Mouse (Mus musculus): ENCODE results near the gene Dhx16. TPM values are rescaled to one million over a fixed set of nuclear protein-coding genes. Genes with fewer than 3 reads are reported as not detected.
A peak's percentile ranks its signal among the peaks of the same experiment; 100 is the strongest.

The Dhx16 gene
- total and polyA plus RNA-seq, 3 experiments: 79.2 to 101 TPM; not detected in 1

DNA sequence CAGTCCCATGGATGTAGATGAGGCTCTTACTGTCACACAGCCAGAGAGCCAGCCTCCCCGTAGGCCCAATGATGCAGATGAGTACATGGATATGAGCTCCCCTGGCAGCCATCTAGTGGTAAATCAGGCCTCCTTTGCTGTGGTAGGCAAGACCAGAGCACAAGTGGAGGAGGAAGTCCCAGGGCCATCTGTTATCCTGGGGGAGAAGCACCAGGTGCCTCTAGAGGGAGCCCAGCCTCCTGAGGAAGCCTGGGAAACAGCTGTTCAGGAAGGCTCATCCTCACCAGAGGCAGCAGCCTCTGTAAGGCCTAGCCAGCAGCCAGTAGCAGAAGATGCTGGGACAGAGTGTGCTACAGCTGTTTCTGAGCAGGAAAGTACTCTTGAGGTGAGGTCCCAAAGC, 31.5 kb upstream of the Dhx16 start:
- DNase-seq (ENCODE audit: low read depth, low spot score): peak; percentile 34
- Histone ChIP-seq H3K27ac (ENCODE audit: control insufficient read depth, low read depth, low read length) (no peak overlapping the region), H3K4me1 (ENCODE audit: control insufficient read depth in 1 of 2, insufficient read depth in 2 of 2, low read length in 2 of 2) (peaks cover 27 to 31% of the 10 kb centered on the region in 2 experiments), H3K9ac (ENCODE audit: control insufficient read depth, low read depth, low read length, poor library complexity, severe bottlenecking) (no peak overlapping the region), H3K36me3 (ENCODE audit: control insufficient read depth in 1 of 2, insufficient read depth in 2 of 2, low read length in 2 of 2) (peaks cover 23 to 33% of the 10 kb centered on the region in 2 experiments), H3K79me2 (ENCODE audit: control insufficient read depth, insufficient read depth, low read length, poor library complexity) (peaks cover 3% of the 10 kb centered on the region; the same call in 1 of the 2 replicates), H3K4me3 (ENCODE audit: control insufficient read depth in 1 of 2, insufficient read depth in 1 of 2, low read depth in 2 of 2, low read length in 2 of 2) (no peak overlapping the region), H3K9me3 (replicated peaks; ENCODE audit: insufficient read depth, low read length) (no peaks in the 10 kb centered on the region), H3K27me3 (ENCODE audit: control insufficient read depth in 1 of 2, insufficient read depth in 2 of 2, low read length in 2 of 2) (no peaks in the 10 kb centered on the region)
- TF ChIP-seq SMC3 (IDR thresholded peaks at IDR 0.05; ENCODE audit: low read depth, low read length): peak; percentile 36
- no peak for TF ChIP-seq TBP (IDR thresholded peaks at IDR 0.05; ENCODE audit: low read depth, low read length)
- TF ChIP-seq CTCF (IDR thresholded peaks at IDR 0.05 in 2 of 3, conservative IDR thresholded peaks at IDR 0.05 in 1 of 3; ENCODE audit: control insufficient read depth in 1 of 3, insufficient read depth in 1 of 3, low read depth in 2 of 3, low read length in 3 of 3, poor library complexity in 1 of 3, severe bottlenecking in 1 of 3): peak in 2 of 3 experiments; percentile 17 to 40; a peak in 2 of 6 replicates
- peak; percentile 3; the same call in 1 of the 2 replicates for TF ChIP-seq RAD21 (IDR thresholded peaks at IDR 0.05; ENCODE audit: low read depth, low read length)

DNA sequence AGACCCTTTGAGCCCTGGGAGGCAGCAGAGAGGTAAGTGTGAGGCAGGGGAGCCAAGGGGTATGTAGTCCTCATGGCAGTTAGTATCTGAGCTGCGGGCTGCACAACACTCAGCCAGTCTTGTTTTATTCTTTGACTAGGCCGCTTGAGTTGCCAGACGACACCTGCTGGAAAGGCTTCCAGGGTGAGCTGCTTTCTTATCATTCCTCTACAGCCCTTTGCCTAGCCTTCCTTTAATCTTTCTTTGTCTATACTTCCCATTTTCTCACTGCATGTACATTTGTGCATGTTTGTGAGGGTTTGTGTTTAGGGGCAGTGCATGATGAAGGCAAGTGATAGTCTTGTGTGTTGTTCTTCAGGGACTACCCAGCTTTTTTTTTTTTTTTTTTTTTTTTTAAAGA, 28.6 kb upstream of the Dhx16 start:
- no peaks in the 10 kb centered on the region for H3K27me3 ChIP-seq (ENCODE audit: control insufficient read depth in 1 of 2, insufficient read depth in 2 of 2, low read length in 2 of 2)
- peaks cover 27 to 30% of the 10 kb centered on the region in 2 experiments for H3K4me1 ChIP-seq (ENCODE audit: control insufficient read depth in 1 of 2, insufficient read depth in 2 of 2, low read length in 2 of 2)
- peaks cover 24 to 33% of the 10 kb centered on the region in 2 experiments for H3K36me3 ChIP-seq (ENCODE audit: control insufficient read depth in 1 of 2, insufficient read depth in 2 of 2, low read length in 2 of 2)
- H3K4me3 ChIP-seq (ENCODE audit: control insufficient read depth in 1 of 2, insufficient read depth in 1 of 2, low read depth in 2 of 2, low read length in 2 of 2): no peak overlapping the region
- H3K79me2 ChIP-seq (ENCODE audit: control insufficient read depth, insufficient read depth, low read length, poor library complexity): no peaks in the 10 kb centered on the region
- H3K9ac ChIP-seq (ENCODE audit: control insufficient read depth, low read depth, low read length, poor library complexity, severe bottlenecking): peak overlapping the region; percentile 60
- DNase-seq (ENCODE audit: low read depth, low spot score): peak; percentile 94
- peak overlapping the region; percentile 99 for H3K27ac ChIP-seq (ENCODE audit: control insufficient read depth, low read depth, low read length)
- H3K9me3 ChIP-seq (replicated peaks; ENCODE audit: insufficient read depth, low read length): no peaks in the 10 kb centered on the region
- TF ChIP-seq MYB (IDR thresholded peaks at IDR 0.05; ENCODE audit: low read depth, low read length): no peak
- peak; percentile 91 for TF ChIP-seq MYC (IDR thresholded peaks at IDR 0.05; ENCODE audit: low read depth, low read length)
- TF ChIP-seq GABPA (IDR thresholded peaks at IDR 0.05; ENCODE audit: low read depth, low read length): no peak
- peak; percentile 30; the same call in 1 of the 2 replicates for TF ChIP-seq SMC3 (IDR thresholded peaks at IDR 0.05; ENCODE audit: low read depth, low read length)
- no peak for TF ChIP-seq CHD1 (IDR thresholded peaks at IDR 0.05; ENCODE audit: low read depth, low read length)
- TF ChIP-seq NELFE (IDR thresholded peaks at IDR 0.05; ENCODE audit: low read depth, low read length): no peak
- no peak for TF ChIP-seq KAT2A (conservative IDR thresholded peaks at IDR 0.05; ENCODE audit: low read depth, low read length)
- no peak for TF ChIP-seq MAZ (IDR thresholded peaks at IDR 0.05; ENCODE audit: low read depth, low read length)
- no peak for TF ChIP-seq USF2 (IDR thresholded peaks at IDR 0.05; ENCODE audit: borderline replicate concordance in 1 of 2, insufficient read depth in 1 of 2, low read depth in 1 of 2, low read length in 2 of 2)
- TF ChIP-seq GATA1 (IDR thresholded peaks at IDR 0.05; ENCODE audit: low read depth, low read length): peak; percentile 95
- peak; percentile 12; the same call in 1 of the 2 replicates for TF ChIP-seq CHD2 (IDR thresholded peaks at IDR 0.05; ENCODE audit: low read length)
- peak; percentile 54 for TF ChIP-seq HCFC1 (IDR thresholded peaks at IDR 0.05; ENCODE audit: low read depth, low read length)
- peak; percentile 51 for TF ChIP-seq MXI1 (IDR thresholded peaks at IDR 0.05; ENCODE audit: low read depth, low read length)
- peak in 1 of 3 experiments; percentile 31; a peak in 2 of 6 replicates for TF ChIP-seq CTCF (IDR thresholded peaks at IDR 0.05 in 2 of 3, conservative IDR thresholded peaks at IDR 0.05 in 1 of 3; ENCODE audit: control insufficient read depth in 1 of 3, insufficient read depth in 1 of 3, low read depth in 2 of 3, low read length in 3 of 3, poor library complexity in 1 of 3, severe bottlenecking in 1 of 3)
- TF ChIP-seq SIN3A (IDR thresholded peaks at IDR 0.05; ENCODE audit: low read length): peak; percentile 88
- no peak for TF ChIP-seq ZNF384 (IDR thresholded peaks at IDR 0.05; ENCODE audit: low read depth, low read length)
- TF ChIP-seq E2F4 (IDR thresholded peaks at IDR 0.05; ENCODE audit: borderline replicate concordance, low read depth, low read length): no peak
- TF ChIP-seq MAFK (IDR thresholded peaks at IDR 0.05; ENCODE audit: borderline replicate concordance, low read depth, low read length): 0 out of 2 replicates have a peak, but pooled peaks have one; percentile 13
- TF ChIP-seq TCF12 (IDR thresholded peaks at IDR 0.05; ENCODE audit: low read depth, low read length): peak; percentile 98
- peak; percentile 88 for TF ChIP-seq ETS1 (IDR thresholded peaks at IDR 0.05; ENCODE audit: low read depth, low read length)
- 0 out of 2 replicates have a peak, but pooled peaks have one; percentile 30 for TF ChIP-seq POLR2AphosphoS2 (IDR thresholded peaks at IDR 0.05; ENCODE audit: low read length)
- TF ChIP-seq NRF1 (IDR thresholded peaks at IDR 0.05; ENCODE audit: insufficient read depth, low read depth, low read length, poor library complexity, severe bottlenecking): peak; percentile 3; the same call in 1 of the 2 replicates
- peak; percentile 99 for TF ChIP-seq TAL1 (IDR thresholded peaks at IDR 0.05; ENCODE audit: low read length)
- TF ChIP-seq ZC3H11A (IDR thresholded peaks at IDR 0.05; ENCODE audit: low read depth, low read length): no peak; the same call in 1 of the 2 replicates
- TF ChIP-seq ZMIZ1 (IDR thresholded peaks at IDR 0.05; ENCODE audit: low read depth, low read length): 0 out of 2 replicates have a peak, but pooled peaks have one; percentile 27
- no peak for TF ChIP-seq JUND (IDR thresholded peaks at IDR 0.05; ENCODE audit: low read depth, low read length)
- no peak for TF ChIP-seq USF1 (IDR thresholded peaks at IDR 0.05; ENCODE audit: low read depth, low read length)
- TF ChIP-seq RCOR1 (IDR thresholded peaks at IDR 0.05; ENCODE audit: low read depth, low read length): peak; percentile 90
- TF ChIP-seq ZKSCAN1 (IDR thresholded peaks at IDR 0.05; ENCODE audit: low read depth, low read length): no peak
